Mouse (Mus musculus) hindbrain, embryonic 14.5 days (tissue): ENCODE measurements at regions not wholly inside any gene's neighbourhood (a gene's known extent, or its start where the extent isn't known, plus 50 kb on each side); places are given as distances from the start of the nearest gene placed in this dataset.

Source experiments
- ATAC-seq: fragments of 200-750 bp; cut with Nextera tagmentation; 2 replicates; pipeline ENCODE4 v1.8.0; 2017; ENCODE audit warnings: moderate number of reproducible peaks, mild to moderate bottlenecking, moderate TSS enrichment, moderate library complexity; ENCODE audit not compliant: low FRiP score
- DNase-seq: peaks from one replicate; pipeline ENCODE4 v3.0.0-alpha.2; 2015; ENCODE audit warnings: low spot score
- H3K27ac ChIP-seq: fragments of 300-500 bp; sonication (generic); 2 replicates; pipeline ENCODE4 v1.5.1; 2014; ENCODE audit warnings: mild to moderate bottlenecking, moderate library complexity
- H3K27me3 ChIP-seq: fragments of 300-500 bp; sonication (generic); 2 replicates; pipeline ENCODE4 v1.6.1; 2014; ENCODE audit warnings: mild to moderate bottlenecking, low read length, mixed read lengths; ENCODE audit not compliant: control insufficient read depth, insufficient read depth
- H3K36me3 ChIP-seq: fragments of 300-500 bp; sonication (generic); replicated peaks from 2 replicates; pipeline ENCODE4 v1.6.1; 2014; ENCODE audit not compliant: control insufficient read depth, insufficient read depth
- H3K4me1 ChIP-seq: fragments of 300-500 bp; sonication (generic); replicated peaks from 2 replicates; pipeline ENCODE4 v1.6.1; 2014; ENCODE audit warnings: antibody characterized with exemption, low read length, mixed read lengths; ENCODE audit not compliant: control insufficient read depth, insufficient read depth
- H3K4me2 ChIP-seq: fragments of 300-500 bp; sonication (generic); replicated peaks from 2 replicates; pipeline ENCODE4 v1.6.1; 2014; ENCODE audit warnings: mild to moderate bottlenecking, moderate library complexity
- H3K4me3 ChIP-seq: fragments of 300-500 bp; sonication (generic); replicated peaks from 2 replicates; pipeline ENCODE4 v1.5.1; 2014; ENCODE audit warnings: mild to moderate bottlenecking, low read length
- H3K9ac ChIP-seq: fragments of 300-500 bp; sonication (generic); 2 replicates; pipeline ENCODE4 v1.6.1; 2014
- H3K9me3 ChIP-seq: fragments of 300-500 bp; sonication (generic); 2 replicates; pipeline ENCODE4 v1.6.1; 2016; ENCODE audit warnings: low read length; ENCODE audit not compliant: control insufficient read depth
- WGBS: fragments of 180-500 bp; shearing (Covaris S2); extraction: QIAGEN DNeasy Blood & Tissue Kit; methylation state at CpG from one replicate; pipeline ENCODE4 v1.1.7; 2014; 5-methylcytosine and 5-hydroxymethylcytosine counted together

DNA sequence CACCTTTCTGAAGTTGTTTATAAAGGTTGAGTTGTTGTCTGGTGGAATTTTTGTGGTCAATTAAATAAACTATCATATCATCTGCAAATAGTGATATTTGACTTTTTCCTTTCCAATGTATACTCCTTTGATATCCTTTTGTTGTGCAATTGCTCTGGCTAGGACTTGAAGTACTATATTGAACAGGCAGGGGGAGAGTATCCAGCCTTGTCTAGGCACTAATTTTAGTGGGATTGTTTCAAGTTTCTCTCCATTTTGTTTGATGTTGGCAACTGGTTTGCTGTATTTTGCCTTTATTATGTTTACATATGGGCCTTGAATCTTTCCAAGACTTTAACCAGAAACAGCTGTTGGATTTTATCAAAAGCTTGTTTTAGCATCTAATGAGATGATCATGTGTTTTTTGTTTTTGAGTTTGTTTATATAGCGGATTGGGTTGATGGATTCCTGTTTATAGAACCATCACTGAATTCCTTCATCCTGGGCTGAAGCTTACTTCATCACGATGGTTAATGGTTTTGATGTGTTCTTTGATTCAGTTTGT lies 383.3 kb downstream of the Amd2 start:
- H3K4me2 ChIP-seq: no peak overlapping the region
- WGBS: 84% methylated on average over 2 of the region's 2 CpGs
- H3K9me3 ChIP-seq: no peaks in the 10 kb centered on the region
- H3K27me3 ChIP-seq: no peaks in the 10 kb centered on the region
- H3K9ac ChIP-seq: no peak overlapping the region
- DNase-seq (peak; percentile 4), ATAC-seq (no peak)
- no peak overlapping the region for H3K4me3 ChIP-seq
- H3K27ac ChIP-seq: no peak overlapping the region
- H3K36me3 ChIP-seq: no peaks in the 10 kb centered on the region
- no peaks in the 10 kb centered on the region for H3K4me1 ChIP-seq

DNA sequence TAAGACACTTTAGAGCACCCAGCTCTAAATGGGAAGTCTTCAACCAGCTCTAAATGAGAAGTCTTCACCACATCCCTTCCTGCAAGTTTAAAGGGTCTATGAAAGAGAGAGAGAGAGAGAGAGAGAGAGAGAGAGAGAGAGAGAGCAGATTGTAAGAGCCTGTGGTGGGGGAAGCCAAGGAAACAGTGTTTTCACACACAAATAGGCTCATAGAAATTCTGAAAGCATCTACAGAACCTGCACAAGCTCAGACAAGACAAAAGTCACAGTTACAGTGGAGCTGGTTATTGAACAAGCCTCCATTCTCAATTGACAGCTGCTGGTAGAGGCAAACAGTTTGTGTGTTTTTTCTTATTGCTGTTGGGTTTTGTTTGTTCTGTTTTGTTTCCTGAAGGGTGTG lies 412.9 kb downstream of the Amd2 start:
- Histone ChIP-seq H3K36me3 (no peaks in the 10 kb centered on the region), H3K4me1 (no peaks in the 10 kb centered on the region), H3K4me2 (no peak overlapping the region), H3K9me3 (no peaks in the 10 kb centered on the region), H3K27me3 (no peaks in the 10 kb centered on the region), H3K4me3 (no peak overlapping the region), H3K27ac (no peak overlapping the region), H3K9ac (no peak overlapping the region)
- DNase-seq: no peak
- no peak for ATAC-seq

DNA sequence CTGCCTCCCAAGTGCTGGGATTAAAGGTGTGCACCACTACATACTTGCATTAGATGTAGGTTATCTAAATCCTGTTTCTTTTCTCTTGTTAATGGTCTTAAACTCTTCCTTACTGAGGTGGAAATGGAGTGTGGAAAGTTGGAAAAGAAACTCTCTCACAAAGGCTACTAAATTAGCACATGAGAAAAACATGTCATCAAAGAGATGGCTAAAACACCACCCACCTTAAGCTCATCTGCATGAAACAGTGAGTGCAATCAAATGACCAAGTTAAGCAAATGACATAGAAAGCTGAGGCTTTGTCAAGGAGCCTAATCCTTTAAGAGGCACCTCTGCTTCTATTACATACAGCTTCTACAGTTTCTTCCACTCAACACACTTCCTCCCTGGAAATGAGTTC lies 446.6 kb downstream of the Amd2 start:
- DNase-seq (no peak), ATAC-seq (no peak)
- Histone ChIP-seq H3K36me3 (no peaks in the 10 kb centered on the region), H3K4me3 (no peak overlapping the region), H3K27ac (no peak overlapping the region), H3K4me1 (no peaks in the 10 kb centered on the region), H3K27me3 (no peaks in the 10 kb centered on the region), H3K9me3 (0 out of 2 replicates have a peak, but pooled peaks cover 3% of the 10 kb centered on the region), H3K9ac (no peak overlapping the region), H3K4me2 (no peak overlapping the region)

DNA sequence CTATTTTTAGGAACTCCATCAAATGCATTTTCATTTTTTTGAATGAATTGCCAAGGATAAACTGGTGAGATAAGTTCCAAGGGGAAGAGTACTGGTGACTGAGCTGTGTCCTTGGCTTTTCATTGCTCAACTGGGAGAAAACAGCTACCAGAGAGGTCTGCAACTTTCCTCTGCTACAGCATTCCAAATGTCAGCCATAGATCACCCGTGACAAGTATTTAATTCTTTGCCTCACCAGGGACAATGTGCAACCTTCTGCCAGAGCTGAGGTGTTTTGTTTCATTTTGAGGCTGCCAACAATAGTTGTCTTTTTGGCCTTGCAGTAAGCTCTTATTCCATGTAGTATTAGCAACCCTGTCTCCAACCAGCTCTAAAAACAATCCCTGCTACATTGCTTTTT lies 475.3 kb downstream of the Amd2 start:
- no peaks in the 10 kb centered on the region for H3K27me3 ChIP-seq
- H3K4me3 ChIP-seq: no peak overlapping the region
- no peaks in the 10 kb centered on the region for H3K36me3 ChIP-seq
- no peak overlapping the region for H3K4me2 ChIP-seq
- WGBS: 7% methylated on average over 1 of the region's 1 CpGs
- H3K9me3 ChIP-seq: no peaks in the 10 kb centered on the region
- H3K4me1 ChIP-seq: no peaks in the 10 kb centered on the region
- ATAC-seq (no peak), DNase-seq (no peak)
- no peak overlapping the region for H3K27ac ChIP-seq
- H3K9ac ChIP-seq: no peak overlapping the region

- Histone ChIP-seq H3K36me3 (no peaks in the 10 kb centered on the region), H3K4me1 (no peaks in the 10 kb centered on the region), H3K9ac (no peak overlapping the region), H3K27ac (no peak overlapping the region), H3K4me2 (no peak overlapping the region), H3K4me3 (no peak overlapping the region), H3K27me3 (no peaks in the 10 kb centered on the region), H3K9me3 (no peaks in the 10 kb centered on the region)
- WGBS: 84% methylated on average over 2 of the region's 2 CpGs
- ATAC-seq (no peak), DNase-seq (no peak)
Observed at GRCm38 (mm10) chr10:35235260-35235659, 476.4 kb downstream of the Amd2 start.

- no peak for ATAC-seq
- Histone ChIP-seq H3K4me3 (no peak overlapping the region), H3K27me3 (no peaks in the 10 kb centered on the region), H3K27ac (no peak overlapping the region), H3K9ac (no peak overlapping the region), H3K4me2 (no peak overlapping the region), H3K4me1 (no peaks in the 10 kb centered on the region), H3K9me3 (no peaks in the 10 kb centered on the region), H3K36me3 (no peaks in the 10 kb centered on the region)
- no peak for DNase-seq
Observed at GRCm38 (mm10) chr10:35229540-35229939, 482.2 kb downstream of the Amd2 start.
